Mouse (Mus musculus): ENCODE results near the gene Ift81. TPM values are rescaled to one million over a fixed set of nuclear protein-coding genes. Genes with fewer than 3 reads are reported as not detected.

Ift81 gene
- polyA plus RNA-seq, 2 experiments from 2014 or later: 6.6 to 7.8 TPM

- ATAC-seq: no peak
These were observed 10.7 kb upstream of the Ift81 start for GRCm38 (mm10) chr5:122624952-122625479.

- no peak for ATAC-seq
These were observed 9.5 kb upstream of the Ift81 start for GRCm38 (mm10) chr5:122623861-122624260.

- ATAC-seq: no peak
These were observed 8.2 kb upstream of the Ift81 start for GRCm38 (mm10) chr5:122622526-122622925.

- ATAC-seq: no peak
These were observed 7.1 kb upstream of the Ift81 start for GRCm38 (mm10) chr5:122621376-122621886.

- ATAC-seq: no peak
These were observed 5.5 kb upstream of the Ift81 start for GRCm38 (mm10) chr5:122619686-122620296.

GRCm38 (mm10) chr5:122617718-122618117, 3.4 kb upstream of the Ift81 start:
- no peak for ATAC-seq

- no peak for ATAC-seq
These were observed 2.7 kb downstream of the Ift81 start for GRCm38 (mm10) chr5:122611651-122612050.

- ATAC-seq: no peak
These were observed 9.4 kb downstream of the Ift81 start for GRCm38 (mm10) chr5:122604894-122605293.

- peak; percentile 100 for ATAC-seq
These were observed 12.1 kb downstream of the Ift81 start for GRCm38 (mm10) chr5:122602233-122602632.

- no peak for ATAC-seq
These were observed 18.8 kb downstream of the Ift81 start for GRCm38 (mm10) chr5:122595470-122595869.

GRCm38 (mm10) chr5:122589891-122590290, 24.4 kb downstream of the Ift81 start:
- no peak for ATAC-seq

- no peak for ATAC-seq
These were observed 28.8 kb downstream of the Ift81 start for GRCm38 (mm10) chr5:122585546-122585945.

- no peak for ATAC-seq
These were observed 30.2 kb downstream of the Ift81 start for GRCm38 (mm10) chr5:122584093-122584492.

- ATAC-seq: no peak
These were observed 37.5 kb downstream of the Ift81 start for GRCm38 (mm10) chr5:122576683-122577329.

GRCm38 (mm10) chr5:122572001-122572400, 42.3 kb downstream of the Ift81 start:
- ATAC-seq: no peak

- ATAC-seq: no peak
These were observed 47.7 kb downstream of the Ift81 start for GRCm38 (mm10) chr5:122566626-122567025.

- ATAC-seq: no peak
These were observed 53.7 kb downstream of the Ift81 start for GRCm38 (mm10) chr5:122560654-122561053.

GRCm38 (mm10) chr5:122558127-122558526, 56.2 kb downstream of the Ift81 start:
- ATAC-seq: no peak

- ATAC-seq: no peak
These were observed 59.2 kb downstream of the Ift81 start for GRCm38 (mm10) chr5:122555107-122555506.

- ATAC-seq: no peak
These were observed 61.7 kb downstream of the Ift81 start for GRCm38 (mm10) chr5:122552638-122553037.

GRCm38 (mm10) chr5:122550460-122550859, 63.9 kb downstream of the Ift81 start:
- no peak for ATAC-seq

- peak; percentile 94 for ATAC-seq
These were observed 65.6 kb downstream of the Ift81 start for GRCm38 (mm10) chr5:122548671-122549070.

- ATAC-seq: no peak
These were observed 66.5 kb downstream of the Ift81 start for GRCm38 (mm10) chr5:122547810-122548209.

- peak; percentile 65 for ATAC-seq
These were observed 67.0 kb downstream of the Ift81 start for GRCm38 (mm10) chr5:122547251-122547714.
